Mouse (Mus musculus) heart, embryonic 14.5 days (tissue): ENCODE measurements around the gene Zc2hc1c. TPM values are rescaled to one million over a fixed set of nuclear protein-coding genes. Genes with fewer than 3 reads are reported as not detected.

Experiments
- ATAC-seq: fragments of 200-750 bp; cut with Nextera tagmentation; 2 replicates; pipeline ENCODE4 v1.8.0; 2017; ENCODE audit warnings: low read depth, moderate TSS enrichment; ENCODE audit not compliant: insufficient number of reproducible peaks, insufficient read depth, low FRiP score
- H3K27ac ChIP-seq, 2 experiments: fragments of 200-500 bp in 1 of 2; fragments of 300-500 bp in 1 of 2; sonication (generic) in 1 of 2; replicated peaks in 1 of 2; 2 replicates each; pipeline ENCODE4 v1.5.1; 2012 to 2014; ENCODE audit warnings: low read depth in 2 of 2, low read length in 2 of 2, control low read depth in 1 of 2, mild to moderate bottlenecking in 1 of 2, mixed read lengths in 1 of 2; ENCODE audit not compliant: control insufficient read depth in 1 of 2, insufficient read depth in 1 of 2
- H3K27me3 ChIP-seq: fragments of 300-500 bp; sonication (generic); 2 replicates; pipeline ENCODE4 v1.6.1; 2014; ENCODE audit warnings: mild to moderate bottlenecking, low read length, control low read depth; ENCODE audit not compliant: control insufficient read depth, insufficient read depth
- H3K36me3 ChIP-seq: fragments of 300-500 bp; sonication (generic); 2 replicates; pipeline ENCODE4 v1.6.1; 2014; ENCODE audit warnings: mild to moderate bottlenecking, control low read depth, low read length, mixed read lengths; ENCODE audit not compliant: control insufficient read depth, insufficient read depth
- H3K4me1 ChIP-seq, 2 experiments: fragments of 200-500 bp in 1 of 2; fragments of 300-500 bp in 1 of 2; sonication (generic) in 1 of 2; 2 replicates each; pipeline ENCODE4 v1.6.1; 2012 to 2014; ENCODE audit warnings: low read length in 2 of 2, control low read depth in 1 of 2, mixed read lengths in 1 of 2; ENCODE audit not compliant: control insufficient read depth in 2 of 2, insufficient read depth in 2 of 2
- H3K4me2 ChIP-seq: fragments of 300-500 bp; sonication (generic); 2 replicates; pipeline ENCODE4 v1.6.1; 2014; ENCODE audit warnings: mild to moderate bottlenecking, low read length
- H3K4me3 ChIP-seq, 2 experiments: fragments of 200-500 bp in 1 of 2; fragments of 300-500 bp in 1 of 2; sonication (generic) in 1 of 2; 2 replicates each; pipeline ENCODE4 v1.5.1; 2012 to 2014; ENCODE audit warnings: low read length in 2 of 2, mild to moderate bottlenecking in 2 of 2, control low read depth in 1 of 2, low read depth in 1 of 2, moderate library complexity in 1 of 2; ENCODE audit not compliant: control insufficient read depth in 1 of 2, insufficient read depth in 1 of 2
- H3K9ac ChIP-seq: fragments of 300-500 bp; sonication (generic); 2 replicates; pipeline ENCODE4 v1.6.1; 2014; ENCODE audit warnings: mild to moderate bottlenecking, low read length
- H3K9me3 ChIP-seq: fragments of 300-500 bp; sonication (generic); 2 replicates; pipeline ENCODE4 v1.6.1; 2016; ENCODE audit warnings: low read length, control low read depth; ENCODE audit not compliant: control insufficient read depth
- WGBS: fragments of 180-500 bp; shearing (Covaris S2); extraction: QIAGEN DNeasy Blood & Tissue Kit; methylation state at CpG from one replicate; pipeline ENCODE4 v1.1.7; 2014; 5-methylcytosine and 5-hydroxymethylcytosine counted together
- polyA plus RNA-seq: library from polyadenylated mRNA; unstranded; fragments of >200 nt; fragmentation: Nextera tagmentation; extraction: Ambion mirVana; gene quantifications from 2 replicates; pipeline ENCODE4 v1.2.1, GENCODE M21; 2014

The Zc2hc1c gene
- polyA plus RNA-seq, 1 experiment from 2014 or later: 1.1 TPM

- no peak; the same call in 1 of the 2 replicates for ATAC-seq
Measured at GRCm38 (mm10) chr12:85304725-85305124, 16.3 kb downstream of the Zc2hc1c start.

GRCm38 (mm10) chr12:85305247-85305892, 17.0 kb downstream of the Zc2hc1c start:
- Histone ChIP-seq H3K4me3 (peak overlapping the region in 1 of 2 experiments; percentile 25; a peak in 2 of 4 replicates), H3K9me3 (no peaks in the 10 kb centered on the region), H3K4me1 (peaks cover 0 to 6% of the 10 kb centered on the region in 2 experiments; a peak in 2 of 4 replicates), H3K36me3 (peaks cover 96% of the 10 kb centered on the region), H3K27ac (peak overlapping the region in 1 of 2 experiments; percentile 61; a peak in 2 of 4 replicates), H3K27me3 (no peaks in the 10 kb centered on the region), H3K9ac (0 out of 2 replicates have a peak overlapping the region, but pooled peaks have one; percentile 54), H3K4me2 (peak overlapping the region; percentile 46)
- ATAC-seq: no peak
- WGBS: 42% methylated on average over 16 of the region's 16 CpGs

More at GRCm38 (mm10) chr12:85304725-85305124, 16.3 kb downstream of the Zc2hc1c start:
- H3K27me3 ChIP-seq: no peaks in the 10 kb centered on the region
- peaks cover 96% of the 10 kb centered on the region for H3K36me3 ChIP-seq
- no peak overlapping the region for H3K4me2 ChIP-seq
- WGBS: 70% methylated on average over 4 of the region's 4 CpGs
- no peak overlapping the region for H3K27ac ChIP-seq
- H3K4me3 ChIP-seq: no peak overlapping the region
- H3K9ac ChIP-seq: no peak overlapping the region
- no peaks in the 10 kb centered on the region for H3K9me3 ChIP-seq
- peaks cover 0 to 6% of the 10 kb centered on the region in 2 experiments; a peak in 2 of 4 replicates for H3K4me1 ChIP-seq

GRCm38 (mm10) chr12:85308651-85309050, 20.3 kb downstream of the Zc2hc1c start:
- Histone ChIP-seq H3K9ac (no peak overlapping the region), H3K27me3 (no peaks in the 10 kb centered on the region), H3K27ac (no peak overlapping the region), H3K4me3 (no peak overlapping the region), H3K4me1 (peaks cover 0 to 6% of the 10 kb centered on the region in 2 experiments; a peak in 2 of 4 replicates), H3K36me3 (peaks cover 97% of the 10 kb centered on the region), H3K4me2 (no peak overlapping the region), H3K9me3 (no peaks in the 10 kb centered on the region)
- no peak for ATAC-seq
- WGBS: 34% methylated on average over 3 of the region's 3 CpGs

- 82% methylated on average over 7 of the region's 7 CpGs for WGBS
- Histone ChIP-seq H3K36me3 (peaks cover 97% of the 10 kb centered on the region), H3K27me3 (no peaks in the 10 kb centered on the region)
Measured at GRCm38 (mm10) chr12:85330153-85330552, 41.8 kb downstream of the Zc2hc1c start.

GRCm38 (mm10) chr12:85337567-85338311, 49.3 kb downstream of the Zc2hc1c start:
- peaks cover 2 to 27% of the 10 kb centered on the region in 2 experiments for H3K4me1 ChIP-seq
- ATAC-seq: no peak
- H3K27ac ChIP-seq: no peak overlapping the region
- no peaks in the 10 kb centered on the region for H3K9me3 ChIP-seq
- no peaks in the 10 kb centered on the region for H3K27me3 ChIP-seq
- peaks cover 45% of the 10 kb centered on the region for H3K36me3 ChIP-seq
- peak overlapping the region in 1 of 2 experiments; percentile 90; a peak in 2 of 4 replicates for H3K4me3 ChIP-seq
- WGBS: 49% methylated on average over 6 of the region's 6 CpGs
- peak overlapping the region; percentile 74 for H3K4me2 ChIP-seq
- peak overlapping the region; percentile 96 for H3K9ac ChIP-seq

More at GRCm38 (mm10) chr12:85330153-85330552, 41.8 kb downstream of the Zc2hc1c start:
- Histone ChIP-seq H3K4me1 (no peaks in the 10 kb centered on the region), H3K9me3 (no peaks in the 10 kb centered on the region), H3K4me2 (no peak overlapping the region), H3K4me3 (no peak overlapping the region), H3K27ac (no peak overlapping the region), H3K9ac (no peak overlapping the region)
- ATAC-seq: no peak

GRCm38 (mm10) chr12:85338815-85339214, 50.4 kb downstream of the Zc2hc1c start:
- ATAC-seq: peak; percentile 64

GRCm38 (mm10) chr12:85339243-85339729, 50.9 kb downstream of the Zc2hc1c start, which contains the start of gene Nek9:
Gene Nek9, minus strand, starts transcription at chr12:85339362.
- Histone ChIP-seq H3K4me3 (peak within 1 kb of the TSS; percentile 82 to 90), H3K36me3 (peaks cover 42% of the 10 kb centered on the region), H3K27me3 (no peaks in the 10 kb centered on the region), H3K4me1 (peaks cover 2 to 27% of the 10 kb centered on the region in 2 experiments), H3K9ac (peak within 1 kb of the TSS; percentile 96), H3K4me2 (peak within 1 kb of the TSS; percentile 74), H3K27ac (peak within 1 kb of the TSS; percentile 75 to 90), H3K9me3 (no peaks in the 10 kb centered on the region)
- ATAC-seq: peak; percentile 81
- WGBS: under 1% methylated on average over 34 of the region's 36 CpGs

More at GRCm38 (mm10) chr12:85338815-85339214, 50.4 kb downstream of the Zc2hc1c start:
- Histone ChIP-seq H3K27ac (peak overlapping the region; percentile 75 to 90), H3K36me3 (peaks cover 42% of the 10 kb centered on the region), H3K9me3 (no peaks in the 10 kb centered on the region), H3K4me3 (peak overlapping the region; percentile 82 to 90), H3K4me2 (peak overlapping the region; percentile 74), H3K9ac (peak overlapping the region; percentile 96), H3K4me1 (peaks cover 2 to 27% of the 10 kb centered on the region in 2 experiments), H3K27me3 (no peaks in the 10 kb centered on the region)
- WGBS: under 1% methylated on average over 38 of the region's 42 CpGs
